In the genomic region with DNA sequence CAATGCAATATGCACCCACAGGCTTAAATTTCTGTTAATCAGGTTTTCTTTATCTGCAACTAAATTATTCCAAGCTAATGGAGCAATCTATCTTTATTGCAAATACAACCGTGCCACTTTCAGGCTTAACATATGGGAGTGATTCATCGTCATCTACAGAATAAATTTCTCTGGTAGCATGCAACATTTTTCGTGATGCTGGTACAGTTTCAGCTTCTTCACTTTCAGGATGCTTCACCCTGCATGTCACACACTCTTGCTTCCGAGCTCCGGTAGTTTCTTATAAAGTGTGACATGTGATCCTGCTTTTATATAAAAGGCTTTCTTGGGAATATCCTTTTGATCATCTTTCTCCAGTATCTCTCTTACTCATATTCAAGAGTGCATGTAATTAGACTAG, we compare ENCODE assay signal across 26 mouse cellular contexts.
A peak's percentile ranks its signal among the peaks of the same experiment; 100 is the strongest.
DNase-seq lines count a peak whose midpoint lies in the region; ATAC-seq and TF ChIP-seq lines count a peak whose summit lies in the region.
"Had no signal": no experiment of that assay in that cellular context is flagged by ENCODE, and none has a peak within 500 bp of the region (broad histone marks: within the 10 kb centered on the region; RNA-seq: fewer than 3 reads in every experiment).

No protein-coding gene starts in this region.

- H3K4me2 ChIP-seq in forebrain, postnatal 0 days (ENCODE audit: low read depth): no peak overlapping the region
- H3K4me2 ChIP-seq in forebrain, embryonic 11.5 days (ENCODE audit: low read depth, low read length, severe bottlenecking): no peak overlapping the region
- H3K4me2 ChIP-seq: embryonic facial prominence, embryonic 13.5 days; embryonic facial prominence, embryonic 15.5 days; forebrain, embryonic 13.5 days; forebrain, embryonic 15.5 days had no signal

- WGBS in forebrain, postnatal 0 days: 59% methylated on average over 5 of the region's 5 CpGs
- WGBS in forebrain, embryonic 11.5 days: 88% methylated on average over 5 of the region's 5 CpGs

- no peak for DNase-seq in forebrain, postnatal 0 days
- DNase-seq in forebrain, embryonic 11.5 days (ENCODE audit: low spot score): no peak
- DNase-seq in frontal cortex, adult 2 months (ENCODE audit: extremely low spot score in 1 of 2, low spot score in 1 of 2): peak; percentile 2 to 34
- no peak for DNase-seq in frontal cortex, postnatal 10 days (ENCODE audit: low spot score in 2 of 2)
- DNase-seq in embryo, embryonic 10.5 days (ENCODE audit: low spot score): no peak
- DNase-seq: adrenal gland, adult 8-10 months; adrenal gland, postnatal 14 days; adrenal gland, postnatal 36 days; B cell, adult 2 months; cerebellum, adult 11-12 months; cerebellum, adult 2 months; cerebellum, adult 9-10 months; cerebellum, postnatal 10 days; cerebellum, postnatal 25 days; embryo, embryonic 11 days had no signal

- H3K27me3 ChIP-seq in forebrain, postnatal 0 days (ENCODE audit: insufficient read depth, low read length): no peaks in the 10 kb centered on the region
- H3K27me3 ChIP-seq in forebrain, embryonic 11.5 days (ENCODE audit: control insufficient read depth, insufficient read depth, low read length): no peaks in the 10 kb centered on the region
- H3K27me3 ChIP-seq: CH12.LX; embryonic facial prominence, embryonic 13.5 days; embryonic facial prominence, embryonic 15.5 days; forebrain, embryonic 13.5 days; forebrain, embryonic 15.5 days; Patski had no signal

- H3K27ac ChIP-seq in forebrain, postnatal 0 days (ENCODE audit: low read depth, low read length): no peak overlapping the region
- H3K27ac ChIP-seq in forebrain, embryonic 11.5 days (ENCODE audit: low read depth, low read length): no peak overlapping the region
- H3K27ac ChIP-seq: embryonic facial prominence, embryonic 13.5 days; embryonic facial prominence, embryonic 15.5 days; forebrain, embryonic 10.5 days; forebrain, embryonic 13.5 days; forebrain, embryonic 15.5 days had no signal

- no peak overlapping the region for H3K9ac ChIP-seq in forebrain, postnatal 0 days
- no peak overlapping the region for H3K9ac ChIP-seq in forebrain, embryonic 11.5 days (ENCODE audit: low read length)
- H3K9ac ChIP-seq: embryonic facial prominence, embryonic 13.5 days; embryonic facial prominence, embryonic 15.5 days; forebrain, embryonic 13.5 days; forebrain, embryonic 15.5 days had no signal

- no peak for TF ChIP-seq CTCF in forebrain, postnatal 0 days (IDR thresholded peaks at IDR 0.05; ENCODE audit: low read depth)

- no peaks in the 10 kb centered on the region for H3K36me3 ChIP-seq in forebrain, postnatal 0 days (ENCODE audit: insufficient read depth)
- H3K36me3 ChIP-seq in forebrain, embryonic 11.5 days (ENCODE audit: control insufficient read depth, insufficient read depth, low read length): no peaks in the 10 kb centered on the region
- H3K36me3 ChIP-seq: embryonic facial prominence, embryonic 13.5 days; embryonic facial prominence, embryonic 15.5 days; forebrain, embryonic 10.5 days; forebrain, embryonic 15.5 days; G1E had no signal

- no peak overlapping the region for H3K4me3 ChIP-seq in forebrain, postnatal 0 days (ENCODE audit: low read depth, low read length)
- H3K4me3 ChIP-seq in forebrain, embryonic 11.5 days (ENCODE audit: low read depth, low read length): no peak overlapping the region
- H3K4me3 ChIP-seq: embryonic facial prominence, embryonic 13.5 days; embryonic facial prominence, embryonic 15.5 days; erythroblast, embryonic 14.5 days; forebrain, embryonic 10.5 days; forebrain, embryonic 13.5 days; forebrain, embryonic 15.5 days had no signal

- no peaks in the 10 kb centered on the region for H3K4me1 ChIP-seq in forebrain, postnatal 0 days (ENCODE audit: insufficient read depth)
- no peaks in the 10 kb centered on the region for H3K4me1 ChIP-seq in forebrain, embryonic 11.5 days (replicated peaks; ENCODE audit: control insufficient read depth, insufficient read depth, low read length)
- H3K4me1 ChIP-seq: embryonic facial prominence, embryonic 13.5 days; embryonic facial prominence, embryonic 15.5 days; forebrain, embryonic 10.5 days; forebrain, embryonic 13.5 days; forebrain, embryonic 15.5 days had no signal

- H3K9me3 ChIP-seq in forebrain, postnatal 0 days (ENCODE audit: low read length): no peaks in the 10 kb centered on the region
- H3K9me3 ChIP-seq in forebrain, embryonic 11.5 days (ENCODE audit: control insufficient read depth, low read length): no peaks in the 10 kb centered on the region
- H3K9me3 ChIP-seq: embryonic facial prominence, embryonic 13.5 days; embryonic facial prominence, embryonic 15.5 days; forebrain, embryonic 10.5 days; forebrain, embryonic 13.5 days; forebrain, embryonic 15.5 days; G1E had no signal

- 0 out of 2 replicates have a peak, but pooled peaks have one; percentile 20 for ATAC-seq in forebrain, postnatal 0 days
- no peak for ATAC-seq in forebrain, embryonic 11.5 days (replicated peaks; ENCODE audit: low FRiP score)
- ATAC-seq: activated CD4-positive, CD25-positive, alpha-beta regulatory T cell, adult 4 months; CD4-positive, CD25-positive, alpha-beta regulatory T cell, adult 4 months; forebrain, embryonic 13.5 days; forebrain, embryonic 15.5 days; Patski had no signal

Comparison
In these comparisons a context has a peak if more than half of its experiments do, and no peak if none do; other contexts are left out.
1. DNase-seq: peak in frontal cortex, adult 2 months (2 of 2); none in forebrain, postnatal 0 days (single experiment), forebrain, embryonic 11.5 days (single experiment), frontal cortex, postnatal 10 days (0 of 2) and embryo, embryonic 10.5 days (single experiment).